Mouse (Mus musculus) retina, postnatal 7 days (tissue): ENCODE results near the gene Oaz3.

ENCODE experiments used
- DNase-seq: peaks from one replicate; pipeline ENCODE4 v3.0.0-alpha.2; 2012; ENCODE audit warnings: low read depth, low spot score

Gene Oaz3

DNA sequence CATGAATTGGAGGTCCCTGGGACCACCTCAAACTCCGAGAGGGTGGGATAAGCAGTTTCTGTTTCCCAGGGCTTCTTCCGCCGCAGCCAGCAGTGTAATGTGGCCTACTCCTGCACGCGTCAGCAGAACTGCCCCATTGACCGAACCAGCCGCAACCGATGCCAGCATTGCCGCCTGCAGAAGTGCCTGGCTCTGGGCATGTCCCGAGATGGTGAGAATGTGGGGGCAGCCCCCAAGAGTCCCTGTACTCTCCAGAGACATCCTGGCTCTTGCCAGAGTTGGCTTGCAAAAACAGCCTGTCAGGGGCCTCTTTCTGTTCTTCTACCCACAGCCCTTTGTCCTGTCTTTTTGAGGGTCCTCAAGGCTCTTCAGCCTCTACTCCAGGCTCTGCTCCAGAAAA, 56.3 kb downstream of the Oaz3 start:
- no peak for DNase-seq

GRCm38 (mm10) chr3:94386671-94387070, 57.0 kb downstream of the Oaz3 start:
- no peak for DNase-seq

GRCm38 (mm10) chr3:94383476-94383875, 60.2 kb downstream of the Oaz3 start:
- DNase-seq = no peak
